Mouse (Mus musculus): ENCODE results near the gene Themis2.

DNA sequence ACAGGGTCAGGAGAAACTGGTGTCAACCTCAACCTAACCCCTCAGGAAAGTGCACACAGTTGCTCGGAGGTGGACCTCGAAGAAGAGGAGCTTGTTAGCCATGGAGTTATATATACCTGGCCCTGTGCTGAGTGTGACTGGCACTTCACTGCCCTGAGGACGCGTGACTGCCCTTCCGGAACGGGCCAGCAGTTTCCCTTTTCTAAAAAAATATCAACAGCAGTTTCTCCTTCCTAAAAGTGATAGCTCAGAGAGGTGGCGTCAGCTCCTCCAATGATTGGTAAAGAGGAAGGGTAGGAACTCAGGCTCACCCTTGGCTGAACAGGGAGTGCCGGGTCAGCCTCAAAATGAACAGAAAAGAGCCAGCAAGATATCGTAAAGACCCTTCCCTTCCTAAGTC, 2.2 kb downstream of the Themis2 start:
- no peak for TF ChIP-seq TAL1 (IDR thresholded peaks at IDR 0.05; ENCODE audit: low read length)
- no peak for TF ChIP-seq GATA1 (IDR thresholded peaks at IDR 0.05; ENCODE audit: low read length)

Data from erythroblast, embryonic 14.5 days (primary cell).